Mouse (Mus musculus): Measurements from ENCODE around the gene Slc16a10.

DNA sequence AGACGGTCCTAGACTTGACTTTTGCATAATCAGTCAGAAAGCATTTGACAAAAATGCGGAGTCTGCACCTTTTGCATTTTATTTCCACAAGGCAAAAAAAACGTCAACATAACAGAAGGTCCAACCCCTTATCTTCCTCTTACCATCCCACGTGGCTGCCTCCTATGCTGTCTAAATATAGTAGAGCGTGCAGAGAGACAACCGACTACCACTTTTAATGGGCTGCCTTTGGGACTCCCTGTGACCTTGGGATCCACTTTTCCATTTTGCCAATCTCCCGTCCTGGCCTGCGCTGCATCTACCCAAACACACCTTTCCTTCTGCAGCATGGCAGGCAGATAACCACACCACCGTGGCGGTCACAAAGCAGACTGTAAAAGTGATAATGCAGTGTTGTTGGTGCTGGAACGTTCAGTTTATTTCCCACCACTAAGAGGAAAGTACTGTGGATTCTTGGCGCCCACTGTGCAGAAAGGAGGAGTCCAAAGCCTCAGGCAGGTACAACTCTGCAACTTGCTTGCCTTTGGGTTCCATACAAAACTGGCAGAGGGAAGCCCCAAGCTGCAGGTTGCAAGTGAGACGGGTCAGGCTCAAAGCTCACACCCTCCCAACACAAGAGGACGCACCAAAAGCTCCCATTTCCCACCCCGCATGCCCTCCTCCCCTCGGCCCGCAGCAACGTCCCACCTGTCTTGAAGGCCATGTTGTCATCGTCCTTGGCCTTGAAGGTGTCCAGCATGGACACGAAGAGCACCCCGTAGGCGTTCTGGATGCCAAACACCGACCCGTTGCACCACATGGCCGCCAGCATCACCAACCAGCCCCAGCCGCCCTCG lies 824 bp downstream of the Slc16a10 start:
- TF ChIP-seq CTCF (conservative IDR thresholded peaks at IDR 0.05; ENCODE audit: low read length), result no peak
- no peak for TF ChIP-seq POU5F1 (IDR thresholded peaks at IDR 0.05; ENCODE audit: borderline replicate concordance, low read length)
